Mouse (Mus musculus) gastrocnemius, adult 2 months (tissue): Measurements from ENCODE around the gene Tunar. TPM values are rescaled to one million over a fixed set of nuclear protein-coding genes. Genes with fewer than 3 reads are reported as not detected.

ENCODE experiments used
- DNase-seq: peaks from one replicate; pipeline ENCODE4 v3.0.0; 2022
- H3K27ac ChIP-seq: fragments of 200-600 bp; 2 replicates; pipeline ENCODE4 v1.8.1; 2022; ENCODE audit warnings: mild to moderate bottlenecking
- H3K4me3 ChIP-seq: fragments of 200-600 bp; 2 replicates; pipeline ENCODE4 v1.8.1; 2022; ENCODE audit warnings: mild to moderate bottlenecking, moderate library complexity
- CTCF ChIP-seq: fragments of 200-600 bp; IDR thresholded peaks from 2 replicates; pipeline ENCODE4 v1.8.1; 2022; ENCODE audit warnings: antibody characterized with exemption, mild to moderate bottlenecking, moderate library complexity
- intact Hi-C: fragments of 180-260 bp; cut with DNase I; formaldehyde crosslinking; loops from one replicate; pipeline ENCODE4 v1.15.1; 2025
- total RNA-seq, 2 experiments: library from RNA; stranded (reverse); gene quantifications; 2 replicates each; pipeline ENCODE4 v1.2.3; 2021

The Tunar gene
- total RNA-seq, 2 experiments from 2014 or later, result not detected

- Histone ChIP-seq H3K27ac (no peak overlapping the region), H3K4me3 (no peak overlapping the region)
- intact Hi-C loops, result no loop called here
- no peak for DNase-seq
- no peak for TF ChIP-seq CTCF
Measured at GRCm38 (mm10) chr12:105347261-105347660, 13.6 kb downstream of the Tunar start.

- TF ChIP-seq CTCF, result no peak
- peak; percentile 28 for DNase-seq
- intact Hi-C loops, result no loop called here
Measured at GRCm38 (mm10) chr12:105354266-105354665, 20.6 kb downstream of the Tunar start.

GRCm38 (mm10) chr12:105354772-105355171 is 21.1 kb downstream of the Tunar start:
- intact Hi-C loops, result no loop called here
- TF ChIP-seq CTCF, result no peak
- no peak overlapping the region for H3K27ac ChIP-seq
- no peak overlapping the region for H3K4me3 ChIP-seq
- DNase-seq, result no peak

More at GRCm38 (mm10) chr12:105354266-105354665, 20.6 kb downstream of the Tunar start:
- Histone ChIP-seq H3K27ac (no peak overlapping the region), H3K4me3 (no peak overlapping the region)

GRCm38 (mm10) chr12:105356781-105357180 is 23.1 kb downstream of the Tunar start:
- intact Hi-C loops, result no loop called here

GRCm38 (mm10) chr12:105363648-105364047 is 30.0 kb downstream of the Tunar start:
- Histone ChIP-seq H3K27ac (no peak overlapping the region), H3K4me3 (no peak overlapping the region)
- DNase-seq, result no peak
- intact Hi-C loops, result no loop called here
- TF ChIP-seq CTCF, result no peak

More at GRCm38 (mm10) chr12:105356781-105357180, 23.1 kb downstream of the Tunar start:
- H3K4me3 ChIP-seq, result no peak overlapping the region
- no peak for DNase-seq
- no peak for TF ChIP-seq CTCF
- no peak overlapping the region for H3K27ac ChIP-seq

- intact Hi-C loops, result no loop called here
- no peak overlapping the region for H3K27ac ChIP-seq
- no peak overlapping the region for H3K4me3 ChIP-seq
- TF ChIP-seq CTCF, result no peak
- DNase-seq, result no peak
Measured at GRCm38 (mm10) chr12:105374564-105374963, 40.9 kb downstream of the Tunar start.

GRCm38 (mm10) chr12:105376976-105377375 is 43.3 kb downstream of the Tunar start:
- no peak overlapping the region for H3K27ac ChIP-seq
- no peak for DNase-seq
- no peak overlapping the region for H3K4me3 ChIP-seq
- TF ChIP-seq CTCF, result no peak
- intact Hi-C loops, result no loop called here

- no peak for DNase-seq
- intact Hi-C loops, result no loop called here
- Histone ChIP-seq H3K4me3 (no peak overlapping the region), H3K27ac (no peak overlapping the region)
- TF ChIP-seq CTCF, result no peak
Measured at GRCm38 (mm10) chr12:105382733-105383132, 49.1 kb downstream of the Tunar start.

- intact Hi-C loops, result no loop called here
- Histone ChIP-seq H3K4me3 (no peak overlapping the region), H3K27ac (no peak overlapping the region)
- TF ChIP-seq CTCF, result no peak
- DNase-seq, result no peak
Measured at GRCm38 (mm10) chr12:105394671-105395070, 61.0 kb downstream of the Tunar start.

GRCm38 (mm10) chr12:105398172-105398571 is 64.5 kb downstream of the Tunar start:
- Histone ChIP-seq H3K4me3 (no peak overlapping the region), H3K27ac (no peak overlapping the region)
- TF ChIP-seq CTCF, result no peak
- intact Hi-C loops, result no loop called here
- no peak for DNase-seq

- no peak for TF ChIP-seq CTCF
- intact Hi-C loops, result no loop called here
Measured at GRCm38 (mm10) chr12:105403742-105404141, 70.1 kb downstream of the Tunar start.

GRCm38 (mm10) chr12:105406008-105406407 is 72.3 kb downstream of the Tunar start:
- H3K27ac ChIP-seq, result no peak overlapping the region
- intact Hi-C loops, result no loop called here
- DNase-seq, result no peak
- H3K4me3 ChIP-seq, result no peak overlapping the region
- TF ChIP-seq CTCF, result no peak

More at GRCm38 (mm10) chr12:105403742-105404141, 70.1 kb downstream of the Tunar start:
- H3K27ac ChIP-seq, result no peak overlapping the region
- H3K4me3 ChIP-seq, result no peak overlapping the region
- no peak for DNase-seq

- intact Hi-C loops, result no loop called here
- DNase-seq, result no peak
- Histone ChIP-seq H3K4me3 (no peak overlapping the region), H3K27ac (no peak overlapping the region)
- TF ChIP-seq CTCF, result no peak
Measured at GRCm38 (mm10) chr12:105413909-105414308, 80.2 kb downstream of the Tunar start.

GRCm38 (mm10) chr12:105420476-105420875 is 86.8 kb downstream of the Tunar start:
- intact Hi-C loops, result loop anchor here (10.0 kb wide), 1 partner anchor 366 kb away; no protein-coding TSS in a partner anchor
- no peak overlapping the region for H3K4me3 ChIP-seq
- TF ChIP-seq CTCF, result no peak
- H3K27ac ChIP-seq, result no peak overlapping the region
- DNase-seq, result peak; percentile 24
